Mouse (Mus musculus) naive thymus-derived CD4-positive, alpha-beta T cell, adult 5 months (primary cell): ENCODE results near the gene Pnpla6. TPM values are rescaled to one million over a fixed set of nuclear protein-coding genes. Genes with fewer than 3 reads are reported as not detected.

Experiments used
- polyA plus RNA-seq: library from polyadenylated mRNA; unstranded; fragments of 100-300 nt; shearing (Covaris generic); gene quantifications from one replicate; pipeline ENCODE4 v1.2.1, GENCODE M21; 2017

Gene Pnpla6
- 27.4 TPM for polyA plus RNA-seq

DNA sequence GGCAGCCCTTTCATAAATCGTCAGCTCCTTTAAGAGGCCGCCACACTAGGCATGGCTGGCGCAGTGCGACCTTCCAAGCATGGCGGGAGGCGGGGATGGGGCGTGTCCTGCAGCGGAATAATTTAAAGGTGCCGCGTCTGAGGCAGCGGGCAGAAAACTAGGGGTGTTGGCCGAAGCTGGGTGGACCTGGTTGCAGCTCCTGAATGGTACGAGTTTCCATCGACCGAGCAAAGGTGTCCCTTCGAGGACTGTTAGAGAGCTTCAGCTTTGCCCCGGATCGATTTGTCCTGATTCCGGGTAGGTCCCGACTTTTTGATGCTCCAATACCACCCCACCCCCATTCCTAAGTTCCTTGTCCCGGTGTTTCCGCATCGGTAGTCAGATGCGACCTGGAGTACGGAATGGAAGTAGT, at the start of gene Pnpla6:
TSS of gene Pnpla6 (plus strand) at position 125 of the 412 bp plus-strand sequence.

DNA sequence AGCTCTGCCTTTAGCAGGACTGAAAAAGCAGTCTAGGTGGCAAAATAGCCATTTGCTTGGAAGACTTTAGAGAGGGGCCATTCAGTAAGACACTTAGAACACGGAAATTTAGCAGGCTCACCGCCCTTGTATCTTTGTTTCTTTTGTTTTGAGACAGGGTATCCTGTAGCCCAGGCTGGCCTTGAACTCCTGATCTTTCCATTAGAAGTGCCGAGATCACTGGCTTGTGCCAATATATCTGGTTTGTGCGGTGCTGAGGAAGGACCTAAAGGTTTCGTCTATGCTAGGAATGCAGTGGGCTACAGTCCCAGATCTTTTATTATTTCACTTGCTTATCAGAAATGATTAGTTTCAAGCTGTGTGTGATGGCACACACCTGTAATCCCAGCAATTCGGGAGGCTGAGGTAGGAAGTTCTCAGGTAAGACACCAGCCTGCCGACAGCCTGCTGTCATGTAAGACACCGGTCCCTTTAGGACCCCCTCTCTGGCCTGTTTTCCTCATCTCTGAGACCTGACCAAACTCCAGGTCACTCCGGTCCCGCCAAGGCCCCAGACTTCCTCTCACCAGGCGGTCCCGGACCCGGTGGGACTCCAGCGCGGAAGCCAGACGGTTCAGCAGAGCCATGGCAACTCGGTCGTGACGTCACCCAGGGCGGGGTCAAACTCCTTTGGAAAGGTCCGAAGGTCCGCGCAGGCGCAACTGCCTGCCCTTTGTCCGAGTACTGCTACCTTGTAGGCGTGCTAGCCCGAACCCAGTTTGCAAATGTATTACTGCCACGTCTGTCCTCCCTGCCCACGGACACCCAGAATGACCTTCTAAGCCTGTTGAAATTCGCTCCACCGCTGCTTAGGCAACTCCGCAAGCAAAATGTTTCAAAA, 47.9 kb upstream of the Pnpla6 start, which contains the start of gene Pex11g:
TSS of gene Pex11g (minus strand) at position 675 of the 880 bp plus-strand sequence.

DNA sequence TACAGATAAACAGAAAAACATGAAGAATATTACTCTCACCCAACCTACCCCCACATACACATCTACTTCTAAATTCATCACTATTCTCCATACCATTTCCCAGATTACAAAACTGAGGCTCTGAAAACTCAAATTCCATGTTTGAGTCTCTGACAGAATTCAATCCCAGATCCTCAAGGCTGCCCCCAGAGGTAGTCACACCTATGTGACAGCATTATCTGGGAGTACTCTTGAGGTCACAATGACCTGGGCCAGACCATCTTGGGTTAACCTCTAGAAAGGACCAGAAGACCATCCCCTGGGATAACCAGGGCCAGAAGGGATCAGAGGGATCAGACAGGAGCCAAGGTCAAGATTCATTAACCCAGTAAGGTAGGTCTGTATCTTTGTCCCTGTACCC, 44.6 kb upstream of the Pnpla6 start, which contains the start of gene Tex45:
TSS of gene Tex45 (plus strand) at position 301 of the 400 bp plus-strand sequence.

DNA sequence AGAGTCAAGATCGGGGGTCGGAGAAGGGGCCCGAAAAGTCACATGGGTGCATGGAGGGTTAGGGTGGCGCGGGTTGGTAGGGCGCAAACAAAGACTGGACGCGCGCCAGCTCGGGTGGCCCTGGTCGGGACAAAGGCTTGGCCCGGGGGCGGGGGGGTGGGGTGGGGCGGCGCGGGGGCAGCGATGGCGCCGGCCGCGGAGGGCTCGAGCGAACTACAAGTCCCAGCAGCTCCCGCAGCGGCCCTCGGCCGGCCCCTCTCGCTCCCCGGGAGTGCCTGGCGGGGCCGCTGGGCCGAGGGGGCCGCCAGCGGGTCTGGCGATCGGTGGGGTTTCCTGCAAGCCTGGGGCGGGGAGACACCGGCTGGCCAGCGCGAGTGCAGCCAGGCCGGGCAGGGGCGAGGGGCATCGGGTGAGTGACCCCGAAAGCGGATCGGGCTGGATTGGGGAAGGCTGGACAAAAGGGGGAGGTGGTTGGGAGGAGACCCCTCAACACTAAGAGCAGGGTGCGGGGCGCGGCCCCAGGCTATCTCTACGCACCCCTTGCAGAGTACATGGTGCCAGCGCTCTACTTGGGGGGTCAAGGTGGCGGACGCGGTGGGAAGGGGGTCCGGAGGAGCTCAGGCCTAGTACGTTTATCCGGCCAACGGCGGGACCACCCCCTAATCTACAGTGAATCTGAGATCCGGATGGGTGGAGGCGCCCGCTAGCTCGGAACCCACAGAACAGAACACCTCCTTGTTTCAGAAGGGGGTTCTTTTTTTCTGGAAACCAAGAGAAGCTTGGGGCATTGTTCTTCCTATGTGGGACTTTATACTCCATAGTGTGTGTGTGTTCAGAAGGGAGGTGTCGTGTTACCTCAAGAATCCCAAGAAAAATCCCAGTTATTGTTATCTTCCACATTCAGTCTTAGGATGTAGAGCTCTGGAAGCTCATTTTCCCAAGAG, 22.0 kb upstream of the Pnpla6 start, which contains the start of gene Zfp358:
TSS of gene Zfp358 (plus strand) at position 238 of the 944 bp plus-strand sequence.

DNA sequence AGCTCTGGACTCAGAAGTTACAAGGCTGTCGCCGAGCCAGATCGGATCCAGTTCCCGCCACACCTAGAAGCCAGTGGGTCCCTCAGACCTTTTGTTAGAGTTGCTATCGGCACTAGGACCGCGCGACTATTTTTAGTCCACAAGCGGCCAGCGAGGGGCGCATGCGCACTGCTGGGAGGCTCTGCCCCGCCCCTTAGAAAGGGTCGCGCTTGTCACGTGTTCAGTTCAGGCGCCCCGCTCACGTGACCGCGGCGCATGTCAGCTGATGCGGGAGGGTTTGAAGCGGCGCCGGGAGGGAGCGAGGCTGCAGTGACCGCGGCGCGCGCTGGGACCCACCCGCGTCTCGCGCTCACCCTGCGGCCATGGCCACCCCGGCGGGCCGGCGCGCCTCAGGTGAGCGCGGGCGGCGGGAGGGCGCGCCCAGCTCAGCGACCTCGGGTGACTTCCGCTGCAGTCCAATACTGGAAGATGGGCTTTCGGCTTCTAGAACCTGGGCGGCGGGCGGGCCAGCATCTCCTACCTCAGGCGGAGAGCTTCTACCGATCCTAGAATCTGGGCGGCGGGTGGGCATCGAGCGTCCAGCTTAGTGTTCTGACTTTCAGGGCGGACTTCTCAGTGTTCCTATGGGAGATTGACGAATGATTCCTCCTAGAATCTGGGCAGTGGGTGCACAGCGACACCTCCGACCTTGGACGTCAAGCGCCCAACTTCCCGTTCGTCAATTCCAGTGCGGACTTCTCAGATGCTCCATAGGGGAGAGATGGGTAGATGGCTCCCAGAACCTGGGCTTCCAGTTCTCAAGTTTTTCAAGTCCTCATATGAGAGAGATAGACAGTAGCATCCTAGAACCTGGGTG, 14.7 kb upstream of the Pnpla6 start, which contains the start of gene Mcoln1:
TSS of gene Mcoln1 (plus strand) at position 223 of the 856 bp plus-strand sequence.

DNA sequence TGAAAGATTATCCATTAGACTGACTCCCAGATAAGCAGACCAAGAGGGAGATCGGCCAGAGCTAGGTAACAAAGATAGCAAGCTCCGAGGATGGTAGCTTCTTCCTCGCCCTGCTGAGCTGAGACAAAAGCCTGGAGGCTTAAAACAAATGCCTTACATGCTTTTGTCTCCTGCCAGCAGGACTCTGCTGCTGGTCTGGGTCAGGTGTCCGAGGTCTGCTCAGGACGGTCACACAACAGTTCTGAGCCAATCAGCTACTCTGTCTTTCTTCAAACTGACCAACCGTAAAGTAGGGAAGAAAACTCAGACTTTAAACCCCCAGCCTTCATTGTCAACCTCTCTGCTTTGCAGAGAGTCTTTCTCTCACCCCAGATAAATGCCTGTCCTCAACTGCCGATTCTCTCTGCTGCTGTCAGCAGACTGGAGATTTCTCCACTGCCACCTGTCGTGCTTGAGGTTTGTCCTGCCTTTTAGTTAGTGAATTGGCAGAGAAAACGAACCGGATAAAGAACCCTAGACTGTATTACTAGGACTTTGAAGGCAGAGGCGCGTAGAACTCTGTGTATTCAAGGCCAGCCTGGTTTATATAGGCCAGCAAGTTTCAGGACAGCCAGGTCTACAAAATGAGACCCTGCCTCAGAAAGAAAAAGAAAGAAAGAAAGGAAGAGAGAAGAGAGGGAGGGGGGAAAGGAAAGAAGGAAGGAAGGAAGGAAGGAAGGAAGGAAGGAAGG, 52.6 kb downstream of the Pnpla6 start, which contains the start of gene C330021F23Rik:
TSS of gene C330021F23Rik (plus strand) at position 350 of the 731 bp plus-strand sequence.

DNA sequence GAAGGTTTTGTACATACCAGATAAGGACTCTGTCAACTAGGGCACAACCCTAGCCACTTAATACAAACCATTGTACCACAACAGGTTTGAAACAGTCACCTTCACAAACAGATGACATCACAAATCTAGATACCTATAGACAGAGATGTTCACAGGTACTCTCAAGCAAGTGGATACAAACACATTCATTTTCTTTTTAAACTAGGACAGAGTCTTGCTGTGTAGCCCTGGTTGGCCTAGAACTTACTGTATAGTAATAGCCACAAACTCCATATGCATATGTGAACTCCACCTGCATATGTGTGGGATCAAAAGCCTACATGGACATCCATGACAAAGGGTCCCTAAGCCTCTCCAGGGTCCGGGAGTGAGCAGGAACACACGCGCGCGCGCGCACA, 71.8 kb downstream of the Pnpla6 start, which contains the start of gene Camsap3:
TSS of gene Camsap3 (plus strand) at position 301 of the 398 bp plus-strand sequence.

Other genes with a start within 250 kb of the Pnpla6 start
- 44.0 TPM for gene Insr, start 235.8 kb upstream of the Pnpla6 start, polyA plus RNA-seq
- 167 TPM for gene A430078G23Rik, start 162.0 kb upstream of the Pnpla6 start, polyA plus RNA-seq
- gene Arhgef18, start 122.4 kb upstream of the Pnpla6 start, polyA plus RNA-seq = 127 TPM
- gene Pex11g, start 47.7 kb upstream of the Pnpla6 start, polyA plus RNA-seq = 2.6 TPM
- not detected for gene Tex45, start 44.5 kb upstream of the Pnpla6 start, polyA plus RNA-seq
- 3.8 TPM for gene Zfp358, start 22.2 kb upstream of the Pnpla6 start, polyA plus RNA-seq
- gene Mcoln1, start 14.9 kb upstream of the Pnpla6 start, polyA plus RNA-seq = 131 TPM
- gene C330021F23Rik, start 52.6 kb downstream of the Pnpla6 start, polyA plus RNA-seq = not detected
- gene Camsap3, start 71.9 kb downstream of the Pnpla6 start, polyA plus RNA-seq = not detected
- 121 TPM for gene Xab2, start 105.9 kb downstream of the Pnpla6 start, polyA plus RNA-seq
- 67.6 TPM for gene Pet100, start 106.2 kb downstream of the Pnpla6 start, polyA plus RNA-seq
- gene Pcp2, start 110.2 kb downstream of the Pnpla6 start, polyA plus RNA-seq = not detected
- 200 TPM for gene Stxbp2, start 115.6 kb downstream of the Pnpla6 start, polyA plus RNA-seq
- not detected for gene Retn, start 140.4 kb downstream of the Pnpla6 start, polyA plus RNA-seq
- gene Mcemp1, start 150.4 kb downstream of the Pnpla6 start, polyA plus RNA-seq = not detected
- not detected for gene Fcor, start 157.0 kb downstream of the Pnpla6 start, polyA plus RNA-seq
- 19.1 TPM for gene Trappc5, start 160.9 kb downstream of the Pnpla6 start, polyA plus RNA-seq
- gene Fcer2a, start 178.8 kb downstream of the Pnpla6 start, polyA plus RNA-seq = not detected
- gene Clec4g, start 205.3 kb downstream of the Pnpla6 start, polyA plus RNA-seq = not detected
- gene Cd209a, start 233.6 kb downstream of the Pnpla6 start, polyA plus RNA-seq = not detected